Mouse (Mus musculus): ENCODE results near the gene Il2rg.

DNA sequence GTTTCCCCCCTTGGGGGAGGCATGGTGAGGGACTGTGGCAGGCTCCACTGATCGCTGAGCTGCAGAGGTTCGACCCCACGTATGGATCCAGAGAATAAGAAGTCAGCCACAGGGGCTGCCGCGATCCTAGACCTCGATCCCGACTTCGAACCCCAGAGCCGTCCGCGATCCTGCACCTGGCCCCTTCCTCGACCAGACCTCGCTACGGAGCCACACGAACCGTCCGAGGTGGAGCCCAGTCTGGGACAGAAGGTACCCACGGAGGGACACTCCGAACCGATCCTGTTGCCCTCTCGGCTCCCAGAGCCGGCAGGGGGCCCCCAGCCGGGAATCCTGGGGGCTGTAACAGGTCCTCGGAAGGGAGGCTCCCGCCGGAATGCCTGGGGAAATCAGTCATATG is 13.3 kb downstream of the Il2rg start:
- TF ChIP-seq CTCF (IDR thresholded peaks at IDR 0.05; ENCODE audit: low read depth) = no peak
- TF ChIP-seq EP300 (IDR thresholded peaks at IDR 0.05; ENCODE audit: low read depth) = no peak
